Mouse (Mus musculus) lung, embryonic 14.5 days (tissue): Measurements from ENCODE around the gene Atxn1. TPM values are rescaled to one million over a fixed set of nuclear protein-coding genes. Genes with fewer than 3 reads are reported as not detected.

Experiments
- ATAC-seq: fragments of 200-750 bp; cut with Nextera tagmentation; 2 replicates; pipeline ENCODE4 v1.8.0; 2017; ENCODE audit warnings: mild to moderate bottlenecking, moderate TSS enrichment, moderate library complexity; ENCODE audit not compliant: insufficient read depth
- DNase-seq: peaks from one replicate; pipeline ENCODE4 v3.0.0-alpha.2; 2015
- H3K27ac ChIP-seq: fragments of 300-500 bp; sonication (generic); 2 replicates; pipeline ENCODE4 v1.5.1; 2014; ENCODE audit warnings: low read depth, mild to moderate bottlenecking, moderate library complexity
- H3K27me3 ChIP-seq: fragments of 300-500 bp; sonication (generic); 2 replicates; pipeline ENCODE4 v1.6.1; 2014; ENCODE audit warnings: low read length, control low read depth; ENCODE audit not compliant: insufficient read depth
- H3K36me3 ChIP-seq: fragments of 300-500 bp; sonication (generic); 2 replicates; pipeline ENCODE4 v1.6.1; 2014; ENCODE audit warnings: control low read depth; ENCODE audit not compliant: insufficient read depth
- H3K4me1 ChIP-seq: fragments of 300-500 bp; sonication (generic); 2 replicates; pipeline ENCODE4 v1.6.1; 2014; ENCODE audit warnings: antibody characterized with exemption, control low read depth; ENCODE audit not compliant: insufficient read depth
- H3K4me2 ChIP-seq: fragments of 300-500 bp; sonication (generic); 2 replicates; pipeline ENCODE4 v1.6.1; 2014; ENCODE audit warnings: mild to moderate bottlenecking
- H3K4me3 ChIP-seq: fragments of 300-500 bp; sonication (generic); 2 replicates; pipeline ENCODE4 v1.5.1; 2014; ENCODE audit warnings: low read depth, low read length
- H3K9ac ChIP-seq: fragments of 300-500 bp; sonication (generic); 2 replicates; pipeline ENCODE4 v1.6.1; 2014
- H3K9me3 ChIP-seq: fragments of 300-500 bp; sonication (generic); 2 replicates; pipeline ENCODE4 v1.6.1; 2016; ENCODE audit warnings: low read depth, low read length, control low read depth
- CTCF ChIP-seq: IDR thresholded peaks from 2 replicates; pipeline ENCODE4 v1.5.1; 2016; ENCODE audit warnings: antibody characterized with exemption, low read depth
- WGBS: fragments of 180-500 bp; shearing (Covaris S2); extraction: QIAGEN DNeasy Blood & Tissue Kit; methylation state at CpG from one replicate; pipeline ENCODE4 v1.1.7; 2014; 5-methylcytosine and 5-hydroxymethylcytosine counted together
- polyA plus RNA-seq: library from polyadenylated mRNA; unstranded; fragments of >200 nt; fragmentation: Nextera tagmentation; extraction: Ambion mirVana; gene quantifications from 2 replicates; pipeline ENCODE4 v1.2.1, GENCODE M21; 2014

The Atxn1 gene
- polyA plus RNA-seq, 1 experiment from 2014 or later = 3.9 TPM

GRCm38 (mm10) chr13:45751231-45751630, 213.6 kb downstream of the Atxn1 start:
- Histone ChIP-seq H3K36me3 (no peaks in the 10 kb centered on the region), H3K4me2 (no peak overlapping the region), H3K4me1 (no peaks in the 10 kb centered on the region), H3K9ac (no peak overlapping the region), H3K4me3 (no peak overlapping the region), H3K27ac (no peak overlapping the region), H3K9me3 (no peaks in the 10 kb centered on the region), H3K27me3 (no peaks in the 10 kb centered on the region)
- no peak for TF ChIP-seq CTCF
- DNase-seq (peak; percentile 51), ATAC-seq (no peak)
- WGBS = 59% methylated on average over 2 of the region's 2 CpGs

DNA sequence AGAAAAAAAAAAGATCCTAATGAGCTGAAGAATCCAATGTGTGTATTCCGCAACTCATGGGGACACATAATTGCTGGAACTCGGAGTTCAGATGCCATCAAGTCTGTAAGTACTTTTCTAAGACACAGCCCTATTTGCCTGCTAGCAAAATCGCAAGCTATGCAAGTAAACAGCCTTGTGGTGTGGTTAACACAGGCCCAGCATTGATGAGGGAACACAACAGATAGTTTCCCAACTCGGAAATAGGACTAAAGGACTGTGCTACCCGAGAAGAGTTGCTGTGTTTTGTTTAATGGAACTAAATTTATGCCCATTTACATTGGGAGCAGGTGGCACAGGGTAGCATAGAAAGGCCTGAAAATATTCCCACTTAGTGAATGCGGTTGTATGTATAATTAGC, 214.2 kb downstream of the Atxn1 start:
- ATAC-seq = no peak
- TF ChIP-seq CTCF = no peak
- no peak overlapping the region for H3K4me2 ChIP-seq
- no peak overlapping the region for H3K27ac ChIP-seq
- no peaks in the 10 kb centered on the region for H3K36me3 ChIP-seq
- no peak overlapping the region for H3K4me3 ChIP-seq
- H3K9ac ChIP-seq = no peak overlapping the region
- no peaks in the 10 kb centered on the region for H3K9me3 ChIP-seq
- WGBS = 79% methylated on average over 6 of the region's 6 CpGs
- no peak for DNase-seq
- no peaks in the 10 kb centered on the region for H3K4me1 ChIP-seq
- no peaks in the 10 kb centered on the region for H3K27me3 ChIP-seq

GRCm38 (mm10) chr13:45749937-45750336, 214.9 kb downstream of the Atxn1 start:
- Histone ChIP-seq H3K9ac (no peak overlapping the region), H3K9me3 (no peaks in the 10 kb centered on the region), H3K36me3 (no peaks in the 10 kb centered on the region), H3K4me3 (no peak overlapping the region), H3K27ac (no peak overlapping the region), H3K4me2 (no peak overlapping the region), H3K4me1 (no peaks in the 10 kb centered on the region), H3K27me3 (no peaks in the 10 kb centered on the region)
- WGBS = 39% methylated on average over 1 of the region's 1 CpGs
- ATAC-seq (no peak), DNase-seq (no peak)
- TF ChIP-seq CTCF = no peak

- H3K36me3 ChIP-seq = no peaks in the 10 kb centered on the region
- no peaks in the 10 kb centered on the region for H3K4me1 ChIP-seq
- no peak overlapping the region for H3K9ac ChIP-seq
- TF ChIP-seq CTCF = no peak
- no peak overlapping the region for H3K4me2 ChIP-seq
- 67% methylated on average over 8 of the region's 8 CpGs for WGBS
- no peak overlapping the region for H3K4me3 ChIP-seq
- ATAC-seq = no peak
- no peaks in the 10 kb centered on the region for H3K9me3 ChIP-seq
- H3K27ac ChIP-seq = no peak overlapping the region; the same call in 1 of the 2 replicates
- DNase-seq = no peak
- H3K27me3 ChIP-seq = no peaks in the 10 kb centered on the region
Observed at GRCm38 (mm10) chr13:45749222-45749621, 215.6 kb downstream of the Atxn1 start.

DNA sequence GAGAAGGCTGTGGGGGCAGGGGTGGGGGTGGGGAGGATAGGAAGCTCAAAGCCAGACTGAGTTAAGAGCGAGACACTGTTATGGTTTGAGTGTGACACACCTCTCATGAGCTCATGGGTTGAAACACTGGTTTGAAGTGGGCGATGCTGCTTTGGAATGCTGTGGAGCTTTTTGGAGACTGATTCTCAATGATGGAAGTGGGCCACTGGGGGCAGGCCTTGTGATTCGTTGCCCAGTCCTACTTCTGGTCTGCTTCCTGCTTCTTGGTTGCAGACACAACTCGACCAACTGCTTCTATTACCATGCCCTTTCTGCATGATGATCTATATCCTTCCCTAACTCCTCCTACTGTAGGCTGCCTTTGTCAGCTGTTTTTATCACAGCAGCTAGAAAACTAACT, 216.1 kb downstream of the Atxn1 start:
- no peak for ATAC-seq
- no peaks in the 10 kb centered on the region for H3K4me1 ChIP-seq
- TF ChIP-seq CTCF = 0 out of 2 replicates have a peak, but pooled peaks have one; percentile 11
- no peaks in the 10 kb centered on the region for H3K36me3 ChIP-seq
- no peak overlapping the region for H3K9ac ChIP-seq
- no peaks in the 10 kb centered on the region for H3K27me3 ChIP-seq
- H3K9me3 ChIP-seq = no peaks in the 10 kb centered on the region
- DNase-seq = peak; percentile 33
- no peak overlapping the region for H3K27ac ChIP-seq
- no peak overlapping the region for H3K4me3 ChIP-seq
- no peak overlapping the region for H3K4me2 ChIP-seq
- 52% methylated on average over 4 of the region's 4 CpGs for WGBS

DNA sequence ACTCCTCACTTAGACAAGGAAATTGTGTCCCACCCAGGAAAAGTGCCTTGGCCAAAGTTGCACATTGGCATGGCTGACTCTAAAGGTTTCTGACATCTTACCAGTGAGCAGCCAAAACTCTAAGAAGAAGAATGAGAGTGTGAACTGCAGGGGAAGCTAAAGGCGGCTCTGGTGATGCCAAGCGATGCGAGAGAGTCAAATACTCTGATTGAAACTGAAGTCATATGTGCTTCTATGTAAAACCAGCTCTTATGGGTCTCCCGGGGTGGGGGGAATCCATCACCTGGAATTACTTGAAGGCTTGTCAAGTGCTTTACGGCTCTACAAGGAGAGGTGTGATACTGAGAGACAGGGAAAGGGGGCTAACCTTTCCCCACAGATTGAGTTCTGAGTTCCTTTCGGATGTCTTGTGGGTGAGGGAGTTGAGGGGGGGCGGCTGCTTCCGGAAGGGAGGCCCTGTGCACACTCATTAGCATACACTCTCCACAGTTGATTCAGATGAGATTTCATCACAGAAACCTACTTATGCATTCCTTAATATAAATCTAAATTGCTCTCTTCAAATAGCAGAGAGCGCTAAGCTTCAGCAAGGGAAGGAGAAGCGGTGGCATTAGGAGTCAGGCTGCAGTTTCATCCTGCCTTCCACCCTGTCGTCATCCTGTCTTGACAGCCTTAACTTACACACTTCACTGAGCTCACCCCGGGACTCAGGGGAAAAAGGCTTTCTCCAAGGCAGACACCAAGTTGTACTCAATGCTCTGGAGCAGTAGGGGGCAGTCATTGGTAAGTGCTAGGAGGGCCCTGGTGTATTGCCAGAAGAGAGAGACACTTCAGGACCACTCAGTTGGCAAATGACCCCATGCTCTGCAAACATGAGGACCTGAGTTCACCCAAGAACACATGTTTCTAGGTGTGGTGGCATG, 218.7 kb downstream of the Atxn1 start:
- Histone ChIP-seq H3K9me3 (no peaks in the 10 kb centered on the region), H3K9ac (no peak overlapping the region), H3K4me1 (no peaks in the 10 kb centered on the region), H3K36me3 (no peaks in the 10 kb centered on the region), H3K4me2 (no peak overlapping the region), H3K27me3 (no peaks in the 10 kb centered on the region), H3K4me3 (no peak overlapping the region), H3K27ac (no peak overlapping the region)
- peak; percentile 57 for DNase-seq
- ATAC-seq = no peak
- TF ChIP-seq CTCF = peak; percentile 62
- WGBS = 66% methylated on average over 12 of the region's 12 CpGs

DNA sequence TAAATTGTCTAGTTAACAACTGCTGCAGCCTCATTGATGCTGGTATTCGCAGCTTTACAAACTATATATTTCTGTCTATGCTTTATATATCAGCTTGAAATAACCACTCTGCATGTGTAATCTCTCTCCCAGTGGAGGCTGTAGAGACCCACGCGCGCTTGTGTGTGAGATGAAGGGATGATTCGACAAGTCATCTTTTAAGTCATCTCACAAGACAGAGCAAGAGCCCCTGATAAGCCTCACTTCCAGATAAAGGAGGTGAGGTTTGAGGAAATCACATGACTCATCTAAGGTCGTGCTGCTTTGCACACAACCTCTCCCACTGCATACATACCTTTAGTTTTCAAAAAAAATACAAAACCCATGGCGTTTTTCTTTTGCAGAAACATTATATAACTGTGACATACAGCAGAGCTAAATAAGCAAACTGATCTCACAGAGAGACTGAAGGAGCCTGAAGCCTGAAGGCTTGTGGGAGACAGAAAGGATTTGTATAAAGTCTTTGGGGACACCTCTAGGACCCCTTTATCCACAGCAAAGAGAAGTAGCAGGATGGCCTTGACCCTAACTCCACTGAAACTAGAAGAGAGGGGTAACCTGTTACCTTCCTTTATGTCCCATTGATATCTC, 219.9 kb downstream of the Atxn1 start:
- no peak for TF ChIP-seq CTCF
- 63% methylated on average over 7 of the region's 7 CpGs for WGBS

More for the DNA sequence above, 219.9 kb downstream of the Atxn1 start:
- no peaks in the 10 kb centered on the region for H3K9me3 ChIP-seq
- ATAC-seq = no peak
- H3K4me1 ChIP-seq = no peaks in the 10 kb centered on the region
- DNase-seq = no peak
- no peak overlapping the region for H3K9ac ChIP-seq
- no peak overlapping the region for H3K27ac ChIP-seq
- no peaks in the 10 kb centered on the region for H3K27me3 ChIP-seq
- H3K4me2 ChIP-seq = no peak overlapping the region
- H3K4me3 ChIP-seq = no peak overlapping the region
- H3K36me3 ChIP-seq = no peaks in the 10 kb centered on the region
